Mouse (Mus musculus) E14TG2a.4 (cell line): ENCODE measurements around the gene Vps13c.

ENCODE experiments used
- H3K27me3 ChIP-seq: 2 replicates; pipeline ENCODE4 v1.6.1; 2014; ENCODE audit warnings: low read length, control low read depth; ENCODE audit not compliant: insufficient read depth
- H3K36me3 ChIP-seq: 2 replicates; pipeline ENCODE4 v1.6.1; 2014; ENCODE audit warnings: low read length, control low read depth; ENCODE audit not compliant: insufficient read depth
- H3K4me1 ChIP-seq: replicated peaks from 2 replicates; pipeline ENCODE4 v1.6.1; 2014; ENCODE audit warnings: low read depth, low read length, control low read depth
- H3K4me3 ChIP-seq: replicated peaks from 2 replicates; pipeline ENCODE4 v1.5.1; 2014; ENCODE audit warnings: mild to moderate bottlenecking, low read length
- H3K9me3 ChIP-seq: 2 replicates; pipeline ENCODE4 v1.6.1; 2014; ENCODE audit warnings: low read length, control low read depth
- CTCF ChIP-seq: conservative IDR thresholded peaks from 2 replicates; pipeline ENCODE4 v1.5.1; 2014; ENCODE audit warnings: low read length
- NANOG ChIP-seq: IDR thresholded peaks from 2 replicates; pipeline ENCODE4 v1.6.1; 2014; ENCODE audit warnings: borderline replicate concordance, low read length, mixed read lengths
- POU5F1 ChIP-seq: IDR thresholded peaks from 2 replicates; pipeline ENCODE4 v1.6.1; 2014; ENCODE audit warnings: low read length, borderline replicate concordance

The Vps13c gene

DNA sequence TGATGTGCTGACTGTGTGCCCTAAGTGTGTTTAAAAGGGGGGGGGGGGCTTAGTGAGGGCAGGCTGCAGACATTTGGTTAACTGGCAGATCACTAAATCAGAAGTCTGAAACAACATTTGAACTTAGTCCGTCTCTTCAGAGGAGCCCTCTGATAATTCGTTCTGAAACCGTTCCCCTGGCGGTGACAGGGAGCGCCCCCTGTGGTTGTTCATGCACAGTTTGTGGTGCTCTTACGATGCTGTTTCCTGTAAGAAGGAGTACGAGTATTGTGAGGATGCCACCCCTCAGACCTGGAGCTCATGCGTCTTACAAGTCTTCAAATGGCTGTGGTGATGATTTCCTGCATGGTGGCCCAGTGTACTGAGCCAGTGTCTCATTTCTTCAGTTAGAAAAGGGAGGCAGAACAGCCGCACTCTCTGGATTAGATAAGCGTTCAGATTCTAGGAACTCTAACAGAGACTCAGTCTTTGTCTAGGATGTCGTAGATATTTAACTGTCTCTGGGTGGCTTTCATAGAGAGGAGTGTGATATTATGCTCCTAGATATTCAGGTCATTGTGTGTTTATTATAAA, 38.1 kb downstream of the Vps13c start:
- Histone ChIP-seq H3K27me3 (no peaks in the 10 kb centered on the region), H3K4me3 (no peak overlapping the region), H3K36me3 (peaks cover 17% of the 10 kb centered on the region; the same call in 1 of the 2 replicates), H3K4me1 (peaks cover 6% of the 10 kb centered on the region), H3K9me3 (no peaks in the 10 kb centered on the region)
- no peak for TF ChIP-seq POU5F1
- peak; percentile 48 for TF ChIP-seq CTCF

DNA sequence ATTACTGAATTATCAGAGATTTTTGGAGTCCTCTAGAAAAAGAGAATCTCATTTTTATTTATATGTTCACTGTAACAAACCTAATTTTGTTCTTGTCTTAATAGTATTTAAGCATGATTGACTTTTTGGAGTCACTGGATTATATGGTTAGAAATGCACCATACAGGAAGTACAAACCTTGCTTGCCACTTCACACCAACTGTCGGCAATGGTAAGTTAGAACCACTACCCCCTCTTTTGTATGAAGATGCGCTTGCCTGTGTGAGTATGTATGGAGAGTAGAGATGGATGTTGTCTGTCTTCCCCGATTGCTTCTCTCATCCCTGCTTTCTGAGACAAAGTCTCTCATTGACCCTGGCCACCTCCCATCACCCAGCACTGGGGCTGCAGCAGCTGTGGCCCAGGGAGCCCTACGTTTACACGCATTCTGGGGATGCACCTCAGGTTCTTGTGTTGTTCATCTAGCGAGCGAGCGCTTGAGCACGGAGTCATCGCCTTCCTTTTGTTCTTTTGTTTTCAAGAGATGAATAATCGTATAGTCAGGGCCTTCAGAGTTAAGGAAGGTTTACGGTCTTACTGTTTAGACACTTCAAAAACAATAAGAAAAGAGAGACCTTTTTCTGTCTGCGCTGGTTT, 43.3 kb downstream of the Vps13c start:
- H3K36me3 ChIP-seq = peaks cover 30% of the 10 kb centered on the region
- H3K27me3 ChIP-seq = no peaks in the 10 kb centered on the region
- H3K9me3 ChIP-seq = no peaks in the 10 kb centered on the region
- no peak overlapping the region for H3K4me3 ChIP-seq
- peaks cover 9% of the 10 kb centered on the region for H3K4me1 ChIP-seq
- TF ChIP-seq NANOG = no peak
- TF ChIP-seq CTCF = no peak
- no peak for TF ChIP-seq POU5F1

DNA sequence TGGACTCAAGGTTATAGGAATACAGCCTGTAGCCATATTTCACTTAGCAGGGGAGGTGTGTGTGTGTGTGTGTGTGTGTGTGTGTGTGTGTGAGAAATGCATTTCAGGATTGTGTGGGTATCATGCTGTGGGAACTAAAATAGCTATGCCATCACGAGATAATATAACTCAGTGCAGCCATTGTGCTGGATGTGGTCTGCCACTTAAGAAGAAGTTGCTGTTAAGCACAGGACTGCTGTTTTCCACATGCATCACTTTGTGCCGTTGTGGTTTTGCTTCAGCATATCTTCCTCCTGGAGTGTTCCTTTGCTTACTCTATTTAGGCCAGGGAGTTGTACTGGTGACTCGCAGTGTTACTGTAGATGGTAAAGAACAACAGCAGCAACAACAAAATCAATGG, 43.9 kb downstream of the Vps13c start:
- no peaks in the 10 kb centered on the region for H3K27me3 ChIP-seq
- H3K36me3 ChIP-seq = peaks cover 30% of the 10 kb centered on the region
- no peaks in the 10 kb centered on the region for H3K9me3 ChIP-seq
- TF ChIP-seq NANOG (no peak), CTCF (no peak), POU5F1 (no peak)
- no peak overlapping the region for H3K4me3 ChIP-seq
- peaks cover 9% of the 10 kb centered on the region for H3K4me1 ChIP-seq

DNA sequence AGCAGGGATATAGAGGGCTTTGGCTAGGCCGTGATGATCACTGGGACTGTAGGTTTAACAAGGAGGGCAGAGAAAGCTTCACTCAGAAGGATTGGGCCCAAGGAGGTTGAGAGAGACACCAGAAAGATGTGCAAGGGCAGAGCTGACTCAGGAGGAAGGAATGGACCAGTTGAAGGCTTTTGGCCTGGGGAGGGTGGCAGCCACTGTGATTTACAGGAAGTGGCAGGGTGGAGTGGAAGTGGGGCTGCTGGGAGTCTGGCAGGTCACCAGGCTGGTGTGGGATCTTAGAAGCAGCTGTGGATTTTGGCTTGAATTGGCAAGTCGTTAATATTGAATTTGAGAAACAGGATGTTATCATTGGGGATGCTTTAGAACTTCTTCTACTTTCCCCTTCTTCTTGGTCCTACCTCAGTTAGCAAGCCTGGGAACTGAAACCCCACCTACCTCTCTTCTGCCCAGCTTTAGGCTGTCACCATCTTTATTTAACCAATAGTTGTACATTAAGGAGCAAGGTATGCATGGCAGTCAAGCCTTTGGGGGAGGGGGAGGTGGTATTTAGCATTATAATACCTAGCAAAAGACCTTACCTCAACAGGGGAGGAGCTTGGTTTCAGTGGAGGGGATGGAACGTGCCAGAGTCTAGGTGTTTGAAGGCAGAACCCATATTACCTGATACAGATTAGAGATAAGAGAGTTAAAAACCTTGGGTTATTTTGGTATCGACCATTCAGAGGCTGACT, 47.0 kb downstream of the Vps13c start:
- Histone ChIP-seq H3K4me3 (no peak overlapping the region), H3K4me1 (peaks cover 9% of the 10 kb centered on the region), H3K9me3 (no peaks in the 10 kb centered on the region), H3K27me3 (no peaks in the 10 kb centered on the region), H3K36me3 (peaks cover 24% of the 10 kb centered on the region)
- TF ChIP-seq NANOG = no peak
- no peak for TF ChIP-seq CTCF
- no peak for TF ChIP-seq POU5F1

DNA sequence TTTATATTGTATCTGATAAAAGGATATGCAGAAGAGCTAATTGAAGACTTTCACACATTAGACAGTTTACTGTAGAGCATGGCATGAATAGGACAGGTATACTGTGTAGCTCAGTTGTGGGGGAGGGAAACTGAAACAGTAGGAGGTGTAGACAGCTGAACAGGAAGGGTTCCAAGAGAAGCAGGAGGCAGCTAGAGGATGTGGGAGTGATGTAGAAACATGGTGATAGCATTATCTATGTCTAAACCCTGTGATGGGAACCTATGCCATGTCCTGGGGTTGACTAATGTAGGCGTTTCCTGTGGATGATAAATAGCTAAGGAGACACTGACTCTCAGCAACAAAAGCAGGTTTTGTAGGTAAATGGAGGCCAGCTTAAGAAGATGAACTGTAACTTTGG, 53.3 kb downstream of the Vps13c start:
- H3K36me3 ChIP-seq = peaks cover 44% of the 10 kb centered on the region
- TF ChIP-seq NANOG (no peak), POU5F1 (no peak), CTCF (no peak)
- no peaks in the 10 kb centered on the region for H3K9me3 ChIP-seq
- no peaks in the 10 kb centered on the region for H3K4me1 ChIP-seq
- H3K27me3 ChIP-seq = no peaks in the 10 kb centered on the region
- no peak overlapping the region for H3K4me3 ChIP-seq

DNA sequence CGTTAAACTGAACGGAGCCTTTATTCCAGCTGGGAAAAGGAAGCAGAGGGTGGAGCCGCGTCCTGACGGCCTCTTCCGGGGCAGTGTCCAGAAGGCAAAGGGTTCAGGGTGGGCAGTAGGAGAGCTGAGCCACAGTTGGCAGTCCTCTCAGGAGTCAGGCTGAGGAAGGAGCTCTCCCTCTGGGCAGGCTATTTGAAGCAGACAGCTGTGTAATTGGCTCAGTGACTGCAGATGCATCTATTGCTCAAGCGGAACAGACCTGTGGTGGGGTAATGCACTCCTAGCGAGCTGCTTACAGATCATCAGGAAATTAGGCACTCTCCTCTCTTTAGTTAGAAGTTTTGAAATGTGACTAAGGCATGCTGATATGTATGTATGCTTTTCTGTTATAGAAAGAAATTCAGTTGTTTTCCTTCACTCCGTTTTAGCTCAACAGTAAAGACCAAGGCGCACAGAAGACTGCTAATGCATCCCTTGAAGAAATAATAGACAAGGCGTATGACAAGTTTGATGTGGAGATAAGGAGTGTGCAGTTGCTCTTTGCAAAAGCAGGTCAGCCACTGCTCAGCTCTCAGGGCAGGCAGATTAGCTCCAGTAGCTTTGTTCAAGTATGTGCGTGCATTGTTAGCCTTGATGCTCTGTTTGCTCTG, 56.6 kb downstream of the Vps13c start:
- Histone ChIP-seq H3K36me3 (peaks cover 45% of the 10 kb centered on the region), H3K4me3 (no peak overlapping the region), H3K4me1 (no peaks in the 10 kb centered on the region), H3K9me3 (no peaks in the 10 kb centered on the region), H3K27me3 (no peaks in the 10 kb centered on the region)
- TF ChIP-seq CTCF = no peak
- no peak for TF ChIP-seq POU5F1
- no peak for TF ChIP-seq NANOG

DNA sequence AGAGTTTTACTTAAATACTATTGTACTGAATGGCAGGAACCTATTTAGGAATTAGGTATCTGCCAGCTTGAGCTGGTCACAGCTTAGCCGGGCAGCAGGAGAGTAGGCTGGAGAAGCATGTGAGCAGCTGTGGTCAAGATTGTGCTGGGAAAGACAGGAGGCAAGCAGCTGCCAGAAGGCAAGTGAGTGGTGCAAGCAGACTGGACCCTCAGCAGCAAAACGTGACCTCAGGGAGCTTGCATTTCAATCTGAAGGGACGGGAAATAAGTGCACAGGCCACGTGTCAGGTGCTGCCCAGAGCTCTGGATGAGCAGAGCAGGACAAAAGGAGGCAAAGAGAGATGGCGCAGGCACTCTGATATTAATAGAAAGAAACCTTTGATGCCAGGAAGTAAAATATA, 60.2 kb downstream of the Vps13c start:
- TF ChIP-seq CTCF (no peak), POU5F1 (no peak), NANOG (no peak)
- H3K9me3 ChIP-seq = no peaks in the 10 kb centered on the region
- no peaks in the 10 kb centered on the region for H3K27me3 ChIP-seq
- peaks cover 42% of the 10 kb centered on the region for H3K36me3 ChIP-seq
- H3K4me1 ChIP-seq = no peaks in the 10 kb centered on the region
- H3K4me3 ChIP-seq = no peak overlapping the region

DNA sequence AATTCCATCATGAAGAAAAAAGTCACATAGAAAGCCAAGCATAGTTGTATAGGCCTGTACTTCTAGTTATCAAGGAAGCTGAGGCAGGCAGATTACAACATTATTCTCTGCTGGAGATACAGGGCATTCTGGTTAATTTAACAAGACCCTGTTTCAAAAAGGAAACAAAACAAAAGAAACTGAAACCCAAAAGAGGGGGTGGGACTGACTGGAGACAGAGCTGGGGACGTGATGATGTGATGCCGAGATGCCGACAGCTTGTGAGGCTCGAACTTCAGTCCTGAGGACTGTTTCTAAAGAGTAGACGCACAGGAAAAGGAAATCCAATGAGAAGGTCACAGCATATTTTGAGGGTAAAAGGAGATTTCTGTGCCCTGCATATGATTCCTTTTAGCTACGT, 64.2 kb downstream of the Vps13c start:
- peaks cover 68% of the 10 kb centered on the region for H3K36me3 ChIP-seq
- H3K4me1 ChIP-seq = no peaks in the 10 kb centered on the region
- no peaks in the 10 kb centered on the region for H3K27me3 ChIP-seq
- no peak for TF ChIP-seq NANOG
- no peak for TF ChIP-seq POU5F1
- TF ChIP-seq CTCF = no peak
- no peaks in the 10 kb centered on the region for H3K9me3 ChIP-seq
- H3K4me3 ChIP-seq = no peak overlapping the region
